Mouse (Mus musculus): Measurements from ENCODE around the gene Serbp1.

GRCm38 (mm10) chr6:67282897-67283296 is 44.9 kb downstream of the Serbp1 start:
- TF ChIP-seq CTCF (IDR thresholded peaks at IDR 0.05): no peak
- TF ChIP-seq EP300 (IDR thresholded peaks at IDR 0.05): no peak
